Mouse (Mus musculus) megakaryocyte, embryonic 14.5 days (primary cell): ENCODE data around the gene Gm16503. TPM values are rescaled to one million over a fixed set of nuclear protein-coding genes. Genes with fewer than 3 reads are reported as not detected.
"Not testable (repeated sequence)": the region's sequence is repeated elsewhere in the genome, so short reads cannot be mapped to it uniquely, and the experiment has no call there.

Experiments
- H3K27me3 ChIP-seq: replicated peaks from 2 replicates; pipeline ENCODE3; 2012; ENCODE audit warnings: inconsistent platforms
- H3K36me3 ChIP-seq: replicated peaks from 2 replicates; pipeline ENCODE3; 2012; ENCODE audit warnings: low read length, inconsistent platforms, mixed read lengths
- H3K4me1 ChIP-seq: 2 replicates; pipeline ENCODE4 v1.6.1; 2012; ENCODE audit warnings: inconsistent platforms
- H3K4me3 ChIP-seq: replicated peaks from 2 replicates; pipeline ENCODE3; 2012; ENCODE audit warnings: moderate library complexity, mild to moderate bottlenecking, inconsistent platforms
- H3K9me3 ChIP-seq: 2 replicates; pipeline ENCODE4 v1.6.1; 2012; ENCODE audit warnings: inconsistent platforms
- FLI1 ChIP-seq: IDR thresholded peaks from 2 replicates; pipeline ENCODE4 v1.6.1; 2012; ENCODE audit warnings: low read length, inconsistent platforms, mixed read lengths
- GATA1 ChIP-seq: IDR thresholded peaks from 3 replicates; pipeline ENCODE4 v1.6.1; 2012; ENCODE audit warnings: mixed read lengths, low read length, inconsistent platforms, borderline replicate concordance
- polyA plus RNA-seq: library from polyadenylated mRNA; stranded (reverse); fragments of >175 nt; gene quantifications from 2 replicates; pipeline ENCODE4 v1.2.3, GENCODE M21; 2012; ENCODE audit warnings: low replicate concordance; ENCODE audit not compliant: insufficient read depth

Gene Gm16503
- polyA plus RNA-seq, 1 experiment: not detected

DNA sequence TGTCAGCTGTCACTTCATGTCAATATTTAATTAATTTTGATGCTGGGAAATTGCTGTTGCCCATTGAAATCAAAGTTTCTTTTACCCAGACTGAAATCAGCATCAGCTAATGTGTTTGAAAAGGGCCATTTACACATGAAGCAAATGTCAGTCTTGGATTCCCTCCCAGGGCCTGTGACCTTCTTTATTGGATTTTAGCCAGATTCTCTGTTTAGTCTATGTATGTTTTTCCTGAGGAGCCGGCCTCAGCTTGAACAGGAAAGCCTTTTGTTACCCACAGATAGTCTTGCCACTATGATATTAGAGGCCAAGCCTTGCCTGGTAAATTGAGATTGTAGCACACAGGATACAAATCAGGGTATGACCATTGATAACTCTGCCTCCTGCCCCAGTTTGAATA is 19.1 kb downstream of the Gm16503 start:
- H3K9me3 ChIP-seq: peaks cover 22% of the 10 kb centered on the region
- not testable (repeated sequence) for H3K4me3 ChIP-seq, H3K27me3 ChIP-seq, H3K36me3 ChIP-seq, H3K4me1 ChIP-seq

DNA sequence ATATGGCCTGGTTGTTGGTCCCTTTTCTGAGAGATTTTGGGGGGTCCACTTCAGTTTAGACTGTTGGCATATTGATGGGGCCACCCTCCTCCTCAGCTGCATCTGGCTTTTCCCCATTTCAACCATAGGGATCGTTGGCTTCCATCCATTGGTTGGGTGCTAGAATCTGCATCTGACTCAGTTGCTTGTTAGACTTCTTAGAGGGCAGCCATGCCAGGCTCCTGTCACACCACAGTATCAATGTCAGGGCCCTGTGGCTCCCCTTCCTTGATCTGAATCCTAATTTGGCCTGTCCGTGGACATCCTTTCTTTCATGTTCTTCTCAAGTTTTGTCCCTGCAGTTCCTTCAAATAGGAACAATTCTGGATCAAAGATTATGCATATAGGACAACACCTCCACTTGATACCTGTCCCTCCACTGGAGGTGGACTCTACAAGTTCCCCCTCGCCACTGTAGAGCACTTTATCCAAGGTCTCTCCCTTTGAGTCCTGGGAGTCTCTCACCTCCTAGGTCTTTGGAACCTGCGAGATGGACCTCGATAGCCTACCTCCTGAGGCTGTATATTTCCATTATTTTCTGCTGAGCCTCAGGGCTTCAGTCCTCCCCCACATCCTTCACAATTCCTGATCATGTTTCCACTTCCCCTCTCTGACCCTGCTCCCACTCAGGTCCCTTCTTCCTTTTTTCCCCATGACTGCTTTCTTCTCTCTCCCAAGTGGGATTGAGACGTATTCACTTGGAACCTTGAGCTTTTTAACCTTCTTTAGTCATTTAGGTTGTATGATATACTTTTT is 25.6 kb downstream of the Gm16503 start:
- Histone ChIP-seq H3K9me3 (peaks cover 15% of the 10 kb centered on the region), H3K4me1 (no peaks in the 10 kb centered on the region), H3K4me3 (no peak overlapping the region), H3K27me3 (no peaks in the 10 kb centered on the region), H3K36me3 (no peaks in the 10 kb centered on the region)
- TF ChIP-seq GATA1 (no peak), FLI1 (no peak)

DNA sequence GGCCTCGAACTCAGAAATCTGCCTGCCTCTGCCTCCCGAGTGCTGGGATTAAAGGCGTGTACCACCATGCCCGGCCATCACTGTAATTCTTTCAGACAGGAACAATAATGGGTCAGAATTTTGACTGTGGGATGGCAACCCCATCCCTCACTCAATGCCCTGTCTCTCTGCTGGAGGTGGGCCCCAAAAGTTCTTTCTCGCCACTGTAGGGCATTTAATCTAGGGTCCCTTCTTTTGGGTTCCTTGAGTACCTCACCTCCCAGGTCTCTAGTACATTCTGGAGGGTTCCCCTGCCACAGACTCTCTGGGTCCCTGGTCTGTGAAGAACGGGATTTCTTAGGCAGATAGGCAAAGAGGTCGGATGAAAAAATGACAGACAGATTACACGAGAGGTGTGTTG is 31.1 kb downstream of the Gm16503 start:
- peaks cover 18% of the 10 kb centered on the region for H3K9me3 ChIP-seq

DNA sequence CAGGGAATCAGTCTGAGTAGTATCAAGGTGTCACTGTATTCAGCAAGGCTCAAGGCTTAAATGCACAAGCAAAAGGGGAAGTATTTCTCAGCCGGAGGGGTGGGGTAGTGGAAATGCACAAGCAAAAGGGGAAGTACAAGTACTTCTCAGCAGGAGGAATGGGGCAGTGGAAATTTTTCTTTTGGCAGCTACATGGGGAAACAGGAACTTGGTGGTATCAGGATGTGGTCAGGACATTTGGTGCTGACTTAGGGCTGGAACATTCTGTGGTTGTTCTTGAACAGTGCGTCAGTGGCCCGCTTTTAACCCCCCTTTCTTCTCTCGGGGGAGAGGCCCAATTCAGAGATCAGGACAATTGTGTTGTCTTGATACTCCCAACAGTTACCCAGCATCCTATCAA is 39.4 kb downstream of the Gm16503 start:
- not testable (repeated sequence) for H3K36me3 ChIP-seq, H3K4me1 ChIP-seq, H3K27me3 ChIP-seq, H3K4me3 ChIP-seq
- H3K9me3 ChIP-seq: peaks cover 13% of the 10 kb centered on the region

More for the DNA sequence above, 31.1 kb downstream of the Gm16503 start:
- not testable (repeated sequence) for H3K4me1 ChIP-seq, H3K36me3 ChIP-seq, H3K27me3 ChIP-seq, H3K4me3 ChIP-seq

DNA sequence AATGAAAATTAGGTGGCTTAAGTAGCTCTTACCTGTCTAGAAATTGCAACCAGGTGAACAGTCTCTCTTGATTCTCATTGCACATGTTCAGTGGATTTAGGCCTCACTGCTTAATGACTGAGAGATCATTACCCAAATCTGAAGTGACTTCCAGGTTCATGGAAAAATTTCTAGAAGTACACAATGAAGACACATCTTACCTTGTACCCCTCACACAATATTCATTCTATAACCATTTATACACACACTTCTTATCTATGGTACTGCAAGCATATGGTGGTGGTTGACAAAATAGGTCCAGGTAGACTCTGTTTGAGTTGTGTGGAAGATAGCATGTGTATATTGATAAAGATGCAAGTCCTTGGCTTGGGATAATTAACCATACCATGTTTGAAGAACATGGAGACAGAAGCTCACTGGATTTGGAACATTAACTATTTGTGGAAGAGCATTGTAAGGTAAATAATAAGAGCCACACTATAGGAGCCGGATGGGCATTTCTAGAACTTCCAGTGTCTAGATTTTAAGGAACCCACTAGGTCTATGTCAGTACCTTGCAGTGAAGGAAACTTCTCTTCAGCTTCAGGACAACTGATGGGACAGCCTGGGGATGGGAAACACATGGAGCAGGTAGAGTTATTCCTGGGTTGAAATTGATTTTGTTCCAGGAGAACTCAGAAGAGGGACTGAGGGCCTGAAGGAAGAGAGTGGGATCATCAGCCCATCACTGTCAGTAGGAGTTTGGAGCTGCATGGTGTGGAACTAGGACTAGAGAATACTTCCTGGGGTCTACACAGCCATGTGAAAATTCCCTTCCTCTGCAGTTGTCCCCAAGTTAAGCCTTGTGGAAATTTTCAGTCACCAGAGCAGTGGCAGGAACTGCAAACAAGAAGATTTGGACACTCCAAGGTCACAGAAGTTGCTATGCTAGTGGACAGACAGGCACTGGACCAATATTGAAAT is 46.8 kb downstream of the Gm16503 start:
- Histone ChIP-seq H3K4me3 (no peak overlapping the region), H3K27me3 (no peaks in the 10 kb centered on the region), H3K36me3 (no peaks in the 10 kb centered on the region), H3K9me3 (peaks cover 17% of the 10 kb centered on the region), H3K4me1 (no peaks in the 10 kb centered on the region)
- TF ChIP-seq GATA1: no peak

Other genes starting within 250 kb of the Gm16503 start
- not detected in 2 replicates for gene Zfp988, start 234.5 kb upstream of the Gm16503 start, polyA plus RNA-seq
- not detected in 2 replicates for gene Zfp978, start 178.9 kb upstream of the Gm16503 start, polyA plus RNA-seq
- gene Zfp982, start 47.8 kb upstream of the Gm16503 start, polyA plus RNA-seq: not detected in 2 replicates
- gene Zfp985, start 13.1 kb downstream of the Gm16503 start, polyA plus RNA-seq: 0.13 TPM in 1 of 2 replicates, not detected in the other
- gene Zfp979, start 102.3 kb downstream of the Gm16503 start, polyA plus RNA-seq: 0.39 TPM in 1 of 2 replicates, not detected in the other
- gene Zfp534, start 162.3 kb downstream of the Gm16503 start, polyA plus RNA-seq: not detected in 2 replicates